Mouse (Mus musculus): ENCODE measurements around the gene Rtn4rl2.

Rtn4rl2 gene

GRCm38 (mm10) chr2:84841905-84842304, 44.6 kb downstream of the Rtn4rl2 start:
- no peak for DNase-seq

GRCm38 (mm10) chr2:84840748-84841563, 45.6 kb downstream of the Rtn4rl2 start:
- no peak for DNase-seq

GRCm38 (mm10) chr2:84840016-84840747, 46.3 kb downstream of the Rtn4rl2 start:
- peak; percentile 54 for DNase-seq

GRCm38 (mm10) chr2:84838993-84839980, 47.2 kb downstream of the Rtn4rl2 start:
- no peak for DNase-seq

GRCm38 (mm10) chr2:84838593-84838949, 47.9 kb downstream of the Rtn4rl2 start, which contains the start of gene Slc43a1:
TSS of gene Slc43a1 (plus strand) at chr2:84838850.
- no peak for DNase-seq

- no peak for DNase-seq
Measured at GRCm38 (mm10) chr2:84837817-84838592, 48.5 kb downstream of the Rtn4rl2 start.

GRCm38 (mm10) chr2:84837107-84837506, 49.4 kb downstream of the Rtn4rl2 start:
- no peak for DNase-seq

- peak; percentile 83 for DNase-seq
Measured at GRCm38 (mm10) chr2:84831666-84832391, 54.7 kb downstream of the Rtn4rl2 start.

GRCm38 (mm10) chr2:84827283-84827920, 59.1 kb downstream of the Rtn4rl2 start:
- no peak for DNase-seq

- DNase-seq = peak; percentile 77
Measured at GRCm38 (mm10) chr2:84826488-84827282, 59.8 kb downstream of the Rtn4rl2 start, which contains the start of gene Timm10. TSS of gene Timm10 (plus strand) at chr2:84826997.

GRCm38 (mm10) chr2:84823237-84823636, 63.3 kb downstream of the Rtn4rl2 start:
- DNase-seq = no peak

- no peak for DNase-seq
Measured at GRCm38 (mm10) chr2:84822552-84822951, 64.0 kb downstream of the Rtn4rl2 start, which contains the start of gene Smtnl1. TSS of gene Smtnl1 (minus strand) at chr2:84822652.
